Mouse (Mus musculus) liver, embryonic 11.5 days (tissue): ENCODE results near the gene Srp9. TPM values are rescaled to one million over a fixed set of nuclear protein-coding genes. Genes with fewer than 3 reads are reported as not detected.

Source experiments
- ATAC-seq: fragments of 200-750 bp; cut with Nextera tagmentation; replicated peaks from 2 replicates; pipeline ENCODE4 v1.8.0; 2017; ENCODE audit warnings: moderate number of reproducible peaks, mild to moderate bottlenecking, moderate TSS enrichment, moderate library complexity; ENCODE audit not compliant: low FRiP score
- DNase-seq: peaks from one replicate; pipeline ENCODE4 v3.0.0-alpha.2; 2017; ENCODE audit warnings: low spot score
- H3K27ac ChIP-seq: fragments of 300-500 bp; sonication (generic); 2 replicates; pipeline ENCODE4 v1.5.1; 2014; ENCODE audit warnings: mild to moderate bottlenecking, low read depth, low read length, control low read depth
- H3K27me3 ChIP-seq: fragments of 300-500 bp; sonication (generic); replicated peaks from 2 replicates; pipeline ENCODE4 v1.6.1; 2014; ENCODE audit warnings: low read length, mixed read lengths; ENCODE audit not compliant: control insufficient read depth, insufficient read depth
- H3K36me3 ChIP-seq: fragments of 300-500 bp; sonication (generic); 2 replicates; pipeline ENCODE4 v1.6.1; 2014; ENCODE audit warnings: mild to moderate bottlenecking, low read length, moderate library complexity, mixed read lengths; ENCODE audit not compliant: control insufficient read depth, insufficient read depth
- H3K4me1 ChIP-seq: fragments of 300-500 bp; sonication (generic); replicated peaks from 2 replicates; pipeline ENCODE4 v1.6.1; 2014; ENCODE audit warnings: low read length, mixed read lengths; ENCODE audit not compliant: control insufficient read depth, insufficient read depth
- H3K4me2 ChIP-seq: fragments of 300-500 bp; sonication (generic); 2 replicates; pipeline ENCODE4 v1.6.1; 2014; ENCODE audit warnings: mild to moderate bottlenecking, control low read depth, moderate library complexity
- H3K4me3 ChIP-seq: fragments of 300-500 bp; sonication (generic); 2 replicates; pipeline ENCODE4 v1.5.1; 2014; ENCODE audit warnings: low read depth, low read length, control low read depth
- H3K9ac ChIP-seq: fragments of 300-500 bp; sonication (generic); 2 replicates; pipeline ENCODE4 v1.6.1; 2014; ENCODE audit warnings: low read depth, low read length, control low read depth
- H3K9me3 ChIP-seq: fragments of 300-500 bp; sonication (generic); 2 replicates; pipeline ENCODE4 v1.6.1; 2016; ENCODE audit warnings: low read length, inconsistent platforms, mixed read lengths; ENCODE audit not compliant: control insufficient read depth
- whole genome bisulfite sequencing: fragments of 180-500 bp; shearing (Covaris S2); extraction: QIAGEN DNeasy Blood & Tissue Kit; methylation state at CpG from one replicate; pipeline ENCODE4 v1.1.7; 2014; 5-methylcytosine and 5-hydroxymethylcytosine counted together
- polyA plus RNA-seq: library from polyadenylated mRNA; unstranded; fragments of >200 nt; fragmentation: Nextera tagmentation; extraction: Ambion mirVana; gene quantifications from 2 replicates; pipeline ENCODE4 v1.2.1, GENCODE M21; 2014

The Srp9 gene
- polyA plus RNA-seq, 1 experiment from 2014 or later, result 160 TPM

DNA sequence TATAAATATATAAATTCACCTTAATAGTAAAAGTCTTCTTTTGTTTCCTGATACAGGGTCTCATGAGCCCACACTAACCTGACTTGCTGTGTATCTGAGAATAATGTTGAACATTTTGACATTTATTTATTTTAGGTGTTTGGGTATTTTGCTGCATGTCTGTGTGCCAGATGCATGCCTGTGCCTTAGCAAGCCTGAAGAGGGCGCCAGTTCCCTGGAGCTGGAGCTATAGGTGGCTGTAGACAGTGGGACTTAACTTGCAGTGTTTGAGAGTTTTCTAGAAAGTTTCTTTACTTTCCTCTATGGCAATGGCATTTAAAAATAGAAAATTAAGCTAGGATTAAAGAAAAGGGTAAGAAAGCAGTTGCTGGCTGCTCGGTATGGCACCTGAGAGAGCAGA is 6.3 kb downstream of the Srp9 start:
- 46% methylated on average over 2 of the region's 2 CpGs for WGBS
- H3K36me3 ChIP-seq, result peaks cover 13% of the 10 kb centered on the region; the same call in 1 of the 2 replicates
- H3K4me1 ChIP-seq, result peaks cover 5% of the 10 kb centered on the region
- ATAC-seq (no peak), DNase-seq (no peak)
- H3K9ac ChIP-seq, result no peak overlapping the region
- no peaks in the 10 kb centered on the region for H3K9me3 ChIP-seq
- H3K4me3 ChIP-seq, result no peak overlapping the region
- no peak overlapping the region for H3K4me2 ChIP-seq
- no peaks in the 10 kb centered on the region for H3K27me3 ChIP-seq
- H3K27ac ChIP-seq, result no peak overlapping the region

DNA sequence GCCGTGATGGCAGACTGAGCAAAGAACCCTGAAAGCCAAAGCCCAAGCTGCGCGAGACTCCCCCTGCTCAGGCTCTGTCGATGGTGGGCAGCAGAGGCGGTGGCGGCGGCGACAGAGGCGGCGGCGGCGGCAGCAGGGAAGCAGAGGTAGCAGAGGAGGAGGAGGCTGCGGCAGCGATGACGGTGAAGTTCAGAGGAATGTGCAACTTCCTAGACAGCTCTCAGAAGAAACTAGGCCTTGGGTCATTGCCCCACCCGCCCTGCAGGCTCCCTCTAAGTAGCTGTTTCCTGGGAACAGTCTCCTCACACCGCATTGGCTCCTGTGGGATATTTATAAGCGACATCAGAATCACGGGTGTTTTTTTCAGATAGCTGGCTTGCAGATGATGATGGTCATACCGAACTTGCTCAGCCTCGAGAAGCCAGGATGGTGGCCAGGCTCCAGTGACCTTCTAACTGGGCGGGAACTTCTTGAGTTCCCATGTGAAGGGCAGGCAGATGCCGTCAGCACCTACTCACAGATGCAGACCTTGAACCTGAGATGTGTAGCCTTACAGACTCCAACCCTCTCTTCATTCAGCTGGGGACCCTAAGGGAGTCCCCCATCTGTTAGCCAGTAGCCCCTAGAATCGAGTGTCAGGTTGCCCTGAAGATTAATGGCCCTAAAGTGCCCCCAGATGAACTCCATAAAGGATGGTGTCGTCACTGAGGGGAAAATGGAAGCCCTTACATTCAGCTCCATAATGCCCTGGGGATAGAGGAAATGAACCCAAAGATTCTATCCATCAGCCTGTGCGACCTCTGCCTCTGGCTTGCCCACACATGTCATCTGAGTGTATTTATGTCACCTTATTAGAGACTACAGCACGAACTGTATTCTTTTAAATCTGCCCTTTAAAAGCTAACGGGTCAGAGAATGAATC is 12.9 kb downstream of the Srp9 start:
- WGBS, result 53% methylated on average over 28 of the region's 28 CpGs
- Histone ChIP-seq H3K27me3 (peaks cover 3% of the 10 kb centered on the region; the same call in 1 of the 2 replicates), H3K9ac (no peak overlapping the region), H3K4me3 (no peak overlapping the region), H3K4me2 (no peak overlapping the region), H3K36me3 (no peaks in the 10 kb centered on the region), H3K27ac (no peak overlapping the region), H3K4me1 (peaks cover 5% of the 10 kb centered on the region; the same call in 1 of the 2 replicates), H3K9me3 (no peaks in the 10 kb centered on the region)
- DNase-seq (no peak), ATAC-seq (no peak)

DNA sequence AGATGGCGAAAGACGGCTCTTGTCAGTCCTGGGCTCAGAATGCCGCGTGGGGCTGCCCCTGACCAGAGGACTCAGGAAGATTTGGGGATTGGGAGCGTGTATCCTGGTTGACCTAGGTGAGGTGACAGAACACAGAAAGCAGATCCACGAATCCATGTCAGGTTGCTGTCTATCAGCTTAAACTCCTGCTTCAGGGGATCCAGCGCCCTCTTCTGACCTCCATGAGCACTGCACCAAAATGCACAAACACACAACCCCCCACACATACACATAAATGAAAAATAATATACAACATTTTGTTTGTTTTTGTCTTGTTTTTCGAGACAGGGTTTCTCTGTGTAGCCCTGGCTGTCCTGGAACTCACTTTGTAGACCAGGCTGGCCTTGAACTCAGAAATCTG is 13.6 kb downstream of the Srp9 start:
- peaks cover 5% of the 10 kb centered on the region; the same call in 1 of the 2 replicates for H3K4me1 ChIP-seq
- no peak overlapping the region for H3K4me2 ChIP-seq
- no peak overlapping the region for H3K9ac ChIP-seq
- no peak overlapping the region for H3K27ac ChIP-seq
- no peaks in the 10 kb centered on the region for H3K9me3 ChIP-seq
- no peak for ATAC-seq
- peaks cover 3% of the 10 kb centered on the region; the same call in 1 of the 2 replicates for H3K27me3 ChIP-seq
- H3K4me3 ChIP-seq, result no peak overlapping the region
- 68% methylated on average over 8 of the region's 8 CpGs for WGBS
- no peak for DNase-seq
- no peaks in the 10 kb centered on the region for H3K36me3 ChIP-seq

DNA sequence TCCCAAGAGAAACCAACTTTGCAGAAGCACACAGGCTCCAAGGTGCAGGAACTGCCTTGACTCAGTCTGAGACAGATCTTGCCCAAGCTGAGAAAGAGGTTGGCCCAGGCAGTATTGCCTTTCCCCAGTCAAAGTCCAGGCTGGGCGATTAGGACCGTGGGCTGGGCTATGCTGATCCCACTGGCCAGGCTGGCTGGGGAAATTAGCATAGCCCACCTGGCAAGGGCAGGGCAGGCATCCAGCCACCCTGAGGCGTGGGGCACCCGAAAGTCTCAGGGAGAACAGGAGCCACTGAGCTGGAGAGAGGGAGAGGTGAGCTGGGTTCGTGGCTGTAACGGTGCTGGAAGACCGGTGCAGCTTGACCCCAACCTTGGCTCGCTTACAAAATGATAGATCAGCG is 15.4 kb downstream of the Srp9 start:
- no peak overlapping the region for H3K4me3 ChIP-seq
- no peak for ATAC-seq

GRCm38 (mm10) chr1:182140370-182140769 is 15.8 kb downstream of the Srp9 start:
- Histone ChIP-seq H3K4me3 (no peak overlapping the region), H3K36me3 (no peaks in the 10 kb centered on the region), H3K4me2 (0 out of 2 replicates have a peak overlapping the region, but pooled peaks have one; percentile 11), H3K9ac (no peak overlapping the region), H3K27ac (no peak overlapping the region), H3K4me1 (peaks cover 5% of the 10 kb centered on the region; the same call in 1 of the 2 replicates), H3K9me3 (no peaks in the 10 kb centered on the region), H3K27me3 (peaks cover 3% of the 10 kb centered on the region; the same call in 1 of the 2 replicates)
- WGBS, result 2% methylated on average over 6 of the region's 6 CpGs
- ATAC-seq (peak; percentile 74), DNase-seq (peak; percentile 74)

More for the DNA sequence above, 15.4 kb downstream of the Srp9 start:
- no peak overlapping the region for H3K27ac ChIP-seq
- DNase-seq, result peak; percentile 45
- H3K27me3 ChIP-seq, result peaks cover 3% of the 10 kb centered on the region; the same call in 1 of the 2 replicates
- WGBS, result 36% methylated on average over 9 of the region's 9 CpGs
- H3K9ac ChIP-seq, result no peak overlapping the region
- H3K9me3 ChIP-seq, result no peaks in the 10 kb centered on the region
- 0 out of 2 replicates have a peak overlapping the region, but pooled peaks have one; percentile 11 for H3K4me2 ChIP-seq
- H3K4me1 ChIP-seq, result peaks cover 5% of the 10 kb centered on the region; the same call in 1 of the 2 replicates
- H3K36me3 ChIP-seq, result no peaks in the 10 kb centered on the region

- 0 out of 2 replicates have a peak, but pooled peaks cover 3% of the 10 kb centered on the region for H3K27me3 ChIP-seq
- H3K36me3 ChIP-seq, result no peaks in the 10 kb centered on the region
- no peaks in the 10 kb centered on the region for H3K9me3 ChIP-seq
- H3K27ac ChIP-seq, result no peak overlapping the region
- no peak overlapping the region for H3K4me2 ChIP-seq
- peaks cover 5% of the 10 kb centered on the region; the same call in 1 of the 2 replicates for H3K4me1 ChIP-seq
- H3K4me3 ChIP-seq, result no peak overlapping the region
- WGBS, result 87% methylated on average over 13 of the region's 13 CpGs
- ATAC-seq (no peak), DNase-seq (no peak)
- H3K9ac ChIP-seq, result no peak overlapping the region
Measured at GRCm38 (mm10) chr1:182142725-182143124, 18.2 kb downstream of the Srp9 start.

DNA sequence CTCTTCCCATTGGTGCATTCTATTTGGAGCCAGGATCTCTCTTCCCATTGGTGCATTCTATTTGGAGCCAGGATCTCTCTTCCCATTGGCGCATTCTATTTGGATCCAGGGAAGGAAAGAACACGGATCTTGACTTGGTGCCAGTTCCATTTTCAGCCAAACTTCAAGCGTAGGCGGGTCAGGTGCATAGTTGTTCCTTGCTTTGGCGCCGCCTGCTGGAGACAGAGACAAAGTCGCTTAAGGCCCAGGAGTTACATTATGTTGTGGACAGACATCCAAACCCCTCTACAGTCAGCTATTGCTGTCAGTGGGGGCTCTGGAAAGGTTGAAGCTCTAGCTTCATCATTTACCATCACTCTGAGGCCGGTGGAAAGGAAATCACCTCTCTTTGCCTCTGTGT is 18.8 kb downstream of the Srp9 start:
- Histone ChIP-seq H3K4me1 (peaks cover 5% of the 10 kb centered on the region; the same call in 1 of the 2 replicates), H3K4me2 (no peak overlapping the region), H3K9ac (no peak overlapping the region), H3K9me3 (no peaks in the 10 kb centered on the region), H3K27ac (no peak overlapping the region), H3K36me3 (no peaks in the 10 kb centered on the region), H3K4me3 (no peak overlapping the region), H3K27me3 (0 out of 2 replicates have a peak, but pooled peaks cover 3% of the 10 kb centered on the region)
- ATAC-seq (no peak), DNase-seq (no peak)
- WGBS, result 74% methylated on average over 8 of the region's 8 CpGs

DNA sequence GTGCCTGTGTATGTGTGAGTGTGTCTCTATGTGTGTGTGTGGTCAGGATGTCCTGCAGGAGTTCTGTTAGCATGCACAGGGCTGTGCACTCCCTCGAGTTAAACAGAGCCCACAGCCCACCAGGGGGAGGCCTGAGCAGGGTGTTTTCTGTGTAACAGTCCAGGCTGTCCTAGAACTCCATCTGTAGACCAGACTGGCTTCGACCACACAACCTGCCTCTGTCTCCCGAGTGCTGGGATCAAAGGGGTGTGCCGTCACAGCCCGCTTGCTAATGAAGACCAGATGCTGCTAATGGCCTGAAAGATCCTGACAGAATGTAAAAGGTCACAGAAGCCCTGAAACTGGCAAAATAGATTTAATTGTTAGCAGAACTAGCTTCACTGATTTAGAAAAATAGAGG is 21.0 kb downstream of the Srp9 start:
- Histone ChIP-seq H3K27me3 (0 out of 2 replicates have a peak, but pooled peaks cover 3% of the 10 kb centered on the region), H3K9me3 (no peaks in the 10 kb centered on the region), H3K4me3 (no peak overlapping the region), H3K9ac (no peak overlapping the region), H3K27ac (no peak overlapping the region), H3K4me1 (no peaks in the 10 kb centered on the region), H3K36me3 (no peaks in the 10 kb centered on the region), H3K4me2 (no peak overlapping the region)
- DNase-seq (no peak), ATAC-seq (no peak)
- 57% methylated on average over 5 of the region's 5 CpGs for WGBS
